Mouse (Mus musculus): Measurements from ENCODE around the gene Pdzd9.
"Not testable (repeated sequence)": the region's sequence is repeated elsewhere in the genome, so short reads cannot be mapped to it uniquely, and the experiment has no call there.

Gene Pdzd9

GRCm38 (mm10) chr7:120670153-120670875, at the start of gene Pdzd9:
Gene Pdzd9, minus strand, starts transcription at chr7:120670343.
- in situ Hi-C loops (cut with MboI; ENCODE audit: low pct_unique_long_range_greater_than_20kb in 1 of 2, low sequenced_read_pairs in 2 of 2, unreplicated experiment in 1 of 2) = loop anchor here (5.0 to 10.0 kb wide), 4 partner anchors 67 to 254 kb away; partner anchors contain the start of genes Vwa3a (in 2 of the 2) and Polr3e (in 1 of the 2)

- in situ Hi-C loops (cut with MboI; ENCODE audit: low pct_unique_long_range_greater_than_20kb in 1 of 2, low sequenced_read_pairs in 2 of 2, unreplicated experiment in 1 of 2) = no loop called here
Measured at GRCm38 (mm10) chr7:120717261-120717660, 47.1 kb upstream of the Pdzd9 start.

GRCm38 (mm10) chr7:120713951-120714350, 43.8 kb upstream of the Pdzd9 start:
- in situ Hi-C loops (cut with MboI; ENCODE audit: low pct_unique_long_range_greater_than_20kb in 1 of 2, low sequenced_read_pairs in 2 of 2, unreplicated experiment in 1 of 2) = not testable (repeated sequence)

- in situ Hi-C loops (cut with MboI; ENCODE audit: low pct_unique_long_range_greater_than_20kb in 1 of 2, low sequenced_read_pairs in 2 of 2, unreplicated experiment in 1 of 2) = no loop called here
Measured at GRCm38 (mm10) chr7:120713225-120713624, 43.1 kb upstream of the Pdzd9 start.

- in situ Hi-C loops (cut with MboI; ENCODE audit: low pct_unique_long_range_greater_than_20kb in 1 of 2, low sequenced_read_pairs in 2 of 2, unreplicated experiment in 1 of 2) = no loop called here
Measured at GRCm38 (mm10) chr7:120712071-120712470, 41.9 kb upstream of the Pdzd9 start.

GRCm38 (mm10) chr7:120703888-120704287, 33.7 kb upstream of the Pdzd9 start:
- in situ Hi-C loops (cut with MboI; ENCODE audit: low pct_unique_long_range_greater_than_20kb in 1 of 2, low sequenced_read_pairs in 2 of 2, unreplicated experiment in 1 of 2) = no loop called here

- in situ Hi-C loops (cut with MboI; ENCODE audit: low pct_unique_long_range_greater_than_20kb in 1 of 2, low sequenced_read_pairs in 2 of 2, unreplicated experiment in 1 of 2) = no loop called here
Measured at GRCm38 (mm10) chr7:120699586-120699985, 29.4 kb upstream of the Pdzd9 start.

- in situ Hi-C loops (cut with MboI; ENCODE audit: low pct_unique_long_range_greater_than_20kb in 1 of 2, low sequenced_read_pairs in 2 of 2, unreplicated experiment in 1 of 2) = no loop called here
Measured at GRCm38 (mm10) chr7:120696331-120696730, 26.2 kb upstream of the Pdzd9 start.

GRCm38 (mm10) chr7:120695641-120696040, 25.5 kb upstream of the Pdzd9 start:
- in situ Hi-C loops (cut with MboI; ENCODE audit: low pct_unique_long_range_greater_than_20kb in 1 of 2, low sequenced_read_pairs in 2 of 2, unreplicated experiment in 1 of 2) = no loop called here

- in situ Hi-C loops (cut with MboI; ENCODE audit: low pct_unique_long_range_greater_than_20kb in 1 of 2, low sequenced_read_pairs in 2 of 2, unreplicated experiment in 1 of 2) = no loop called here
Measured at GRCm38 (mm10) chr7:120695196-120695595, 25.1 kb upstream of the Pdzd9 start.

GRCm38 (mm10) chr7:120693831-120694375, 23.8 kb upstream of the Pdzd9 start:
- in situ Hi-C loops (cut with MboI; ENCODE audit: low pct_unique_long_range_greater_than_20kb in 1 of 2, low sequenced_read_pairs in 2 of 2, unreplicated experiment in 1 of 2) = no loop called here

- in situ Hi-C loops (cut with MboI; ENCODE audit: low pct_unique_long_range_greater_than_20kb in 1 of 2, low sequenced_read_pairs in 2 of 2, unreplicated experiment in 1 of 2) = no loop called here
Measured at GRCm38 (mm10) chr7:120690634-120691033, 20.5 kb upstream of the Pdzd9 start.

- in situ Hi-C loops (cut with MboI; ENCODE audit: low pct_unique_long_range_greater_than_20kb in 1 of 2, low sequenced_read_pairs in 2 of 2, unreplicated experiment in 1 of 2) = no loop called here
Measured at GRCm38 (mm10) chr7:120685227-120685626, 15.1 kb upstream of the Pdzd9 start.

- in situ Hi-C loops (cut with MboI; ENCODE audit: low pct_unique_long_range_greater_than_20kb in 1 of 2, low sequenced_read_pairs in 2 of 2, unreplicated experiment in 1 of 2) = no loop called here
Measured at GRCm38 (mm10) chr7:120684731-120685161, 14.6 kb upstream of the Pdzd9 start.

- in situ Hi-C loops (cut with MboI; ENCODE audit: low pct_unique_long_range_greater_than_20kb in 1 of 2, low sequenced_read_pairs in 2 of 2, unreplicated experiment in 1 of 2) = no loop called here
Measured at GRCm38 (mm10) chr7:120682002-120682401, 11.9 kb upstream of the Pdzd9 start.

- in situ Hi-C loops (cut with MboI; ENCODE audit: low pct_unique_long_range_greater_than_20kb in 1 of 2, low sequenced_read_pairs in 2 of 2, unreplicated experiment in 1 of 2) = loop anchor here (10.0 kb wide), 2 partner anchors 236 to 246 kb away; partner anchors contain the start of gene Polr3e (in 1 of the 2)
Measured at GRCm38 (mm10) chr7:120679023-120679422, 8.9 kb upstream of the Pdzd9 start.

- in situ Hi-C loops (cut with MboI; ENCODE audit: low pct_unique_long_range_greater_than_20kb in 1 of 2, low sequenced_read_pairs in 2 of 2, unreplicated experiment in 1 of 2) = loop anchor here (10.0 kb wide), 2 partner anchors 237 to 247 kb away; partner anchors contain the start of gene Polr3e (in 1 of the 2)
Measured at GRCm38 (mm10) chr7:120677764-120678531, 7.8 kb upstream of the Pdzd9 start.

- in situ Hi-C loops (cut with MboI; ENCODE audit: low pct_unique_long_range_greater_than_20kb in 1 of 2, low sequenced_read_pairs in 2 of 2, unreplicated experiment in 1 of 2) = loop anchor here (10.0 kb wide), 2 partner anchors 238 to 248 kb away; partner anchors contain the start of gene Polr3e (in 1 of the 2)
Measured at GRCm38 (mm10) chr7:120677001-120677643, 7.0 kb upstream of the Pdzd9 start, which contains the start of gene Mosmo. Gene Mosmo, plus strand, starts transcription at chr7:120677618.
